Mouse (Mus musculus): Measurements from ENCODE around the gene Erich4. TPM values are rescaled to one million over a fixed set of nuclear protein-coding genes. Genes with fewer than 3 reads are reported as not detected.

The Erich4 gene
- total RNA-seq, 2 experiments from 2014 or later: not detected

DNA sequence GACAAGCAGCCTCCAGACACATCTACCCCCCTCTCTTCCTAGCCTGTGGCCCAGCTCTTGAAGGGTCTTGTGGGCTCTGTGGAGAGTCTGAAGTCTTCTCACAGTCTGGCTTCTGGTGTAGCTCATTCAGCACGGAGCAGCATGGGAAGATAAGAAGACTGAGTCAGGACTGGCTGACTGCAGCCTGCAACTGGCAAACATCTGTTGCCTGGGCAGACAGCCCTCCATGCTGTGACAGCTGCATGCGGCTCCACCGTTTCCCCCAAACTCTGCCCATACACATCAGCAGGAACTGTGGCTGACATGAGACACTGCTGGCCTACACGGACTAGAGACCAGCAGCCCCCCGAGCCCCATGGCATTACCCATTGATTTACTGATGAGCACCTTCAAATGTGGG, 9.2 kb upstream of the Erich4 start:
- no peak for DNase-seq (ENCODE audit: low spot score in 2 of 2)

DNA sequence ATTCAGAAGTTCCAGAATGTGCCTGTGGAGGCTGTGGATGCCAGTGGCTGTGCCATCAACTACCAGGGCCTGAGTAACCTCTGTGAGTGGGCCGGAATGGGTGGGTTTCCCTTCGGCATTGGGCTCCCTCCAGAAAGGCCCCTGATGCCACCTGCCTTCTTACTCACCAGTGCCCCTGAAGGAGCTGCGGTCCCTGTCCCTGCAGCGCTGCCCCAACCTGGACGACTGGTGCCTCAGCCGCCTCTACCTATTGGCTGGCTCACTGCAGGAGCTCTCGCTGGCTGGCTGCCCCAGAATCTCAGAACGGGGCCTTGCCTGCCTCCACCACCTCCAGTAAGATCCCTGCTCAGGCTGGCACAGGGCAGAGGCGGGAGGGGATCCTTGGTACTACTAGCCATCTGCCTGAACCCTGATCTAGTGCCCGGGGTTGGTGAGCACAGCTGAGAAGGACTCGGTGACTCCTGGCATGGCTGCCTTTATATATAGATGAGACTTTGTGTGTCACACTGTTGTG, 8.2 kb upstream of the Erich4 start:
- DNase-seq (ENCODE audit: low spot score in 2 of 2): no peak

DNA sequence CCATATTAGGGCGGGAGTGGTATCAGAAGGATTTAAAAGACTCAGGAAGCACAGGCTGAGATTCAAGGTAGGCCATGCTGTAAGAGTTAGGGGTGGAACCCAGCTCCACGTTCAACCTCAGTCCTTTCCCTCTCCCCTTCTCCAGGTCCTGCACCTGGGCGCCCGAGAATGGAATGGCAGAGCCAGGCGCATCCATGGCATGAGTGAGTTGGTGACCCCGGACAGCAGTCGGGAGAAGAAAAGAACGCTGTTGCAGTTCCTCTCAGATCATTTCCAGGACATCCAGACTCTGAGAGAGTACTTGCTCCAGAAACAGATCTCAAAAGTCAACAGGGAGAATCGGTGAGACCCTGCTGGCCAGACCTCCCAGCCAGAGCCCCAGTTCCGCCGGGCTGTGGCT, 5.1 kb upstream of the Erich4 start:
- DNase-seq (ENCODE audit: low spot score in 2 of 2): no peak

DNA sequence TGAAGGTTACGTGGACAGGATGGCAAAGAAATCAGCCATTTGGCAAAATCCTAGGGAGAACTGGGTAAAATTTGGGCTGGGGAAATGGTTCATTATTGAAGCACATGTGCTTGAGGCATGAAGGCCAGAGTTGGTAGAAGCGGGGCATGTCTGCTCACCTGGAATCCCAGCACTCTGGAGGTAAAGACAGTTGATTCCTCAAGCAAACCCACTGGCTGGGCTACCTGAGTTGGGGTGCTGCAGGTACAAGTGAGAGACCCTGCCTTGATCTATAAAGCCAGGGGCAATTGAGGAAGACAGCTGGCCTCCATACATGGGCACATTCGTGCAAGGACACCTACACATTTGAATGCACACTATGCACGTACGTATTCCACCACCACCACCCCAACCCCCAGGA, 4.4 kb upstream of the Erich4 start:
- no peak for DNase-seq (ENCODE audit: low spot score in 2 of 2)

DNA sequence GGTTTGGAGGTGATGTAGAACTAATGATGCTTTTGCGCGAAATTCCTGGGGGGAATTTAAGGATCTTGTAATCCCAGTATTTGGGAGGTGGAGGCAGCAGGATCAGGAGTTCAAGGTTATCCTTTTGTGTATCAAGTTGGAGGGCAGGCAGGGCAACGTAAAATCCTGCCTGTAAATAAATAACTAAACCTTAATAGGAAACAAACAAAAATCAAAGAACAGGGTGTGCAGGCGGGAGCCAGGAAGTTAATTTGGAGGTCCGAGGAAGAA, 4.0 kb upstream of the Erich4 start:
- no peak for DNase-seq (ENCODE audit: low spot score in 2 of 2)

DNA sequence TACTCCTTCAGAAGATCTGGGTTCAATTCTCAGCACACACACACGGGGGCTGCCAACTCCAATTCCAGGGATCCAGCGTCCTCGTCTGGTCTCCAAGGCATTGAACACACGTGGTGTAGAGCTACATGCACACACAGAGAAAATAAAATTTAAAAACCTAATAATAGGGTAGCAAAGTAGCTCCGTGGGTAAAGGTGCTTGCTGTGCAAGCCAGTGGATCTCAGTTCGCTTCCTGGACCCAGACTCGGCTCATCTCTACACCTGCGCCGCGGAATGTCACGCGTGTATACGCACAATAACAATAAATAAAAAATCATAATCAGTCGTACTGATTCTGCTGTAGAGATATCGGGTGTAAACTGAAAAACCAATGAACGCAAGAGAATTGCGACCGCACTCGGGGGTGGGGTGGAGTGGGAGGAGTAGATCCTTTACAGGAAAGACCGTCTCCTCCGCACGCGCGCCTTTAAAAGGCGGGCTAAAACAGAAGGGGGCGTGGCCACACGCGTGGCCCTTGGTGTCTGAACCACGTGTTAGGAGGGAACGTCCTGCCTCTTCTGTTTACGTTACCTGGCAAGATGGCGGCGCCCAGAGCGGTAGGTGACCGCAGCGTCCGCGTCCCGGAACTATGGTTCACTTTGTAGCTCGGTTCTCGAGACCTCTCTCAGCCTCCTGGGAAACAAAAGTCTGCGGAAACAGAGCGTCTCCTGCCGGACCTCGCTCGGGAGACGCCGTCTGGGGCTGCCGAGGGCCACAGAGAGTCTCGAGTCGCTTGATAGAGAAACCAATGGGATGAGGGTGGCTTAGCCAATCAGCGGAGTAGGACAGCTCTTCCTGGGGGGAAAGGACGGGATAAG, 3.4 kb upstream of the Erich4 start, which contains the start of gene Dmac2:
Dmac2 (plus strand) TSS at position 550 of the 857 bp plus-strand sequence.
- DNase-seq (ENCODE audit: low spot score in 2 of 2): peak; percentile 89 to 91

GRCm38 (mm10) chr7:25617376-25618160, 1.9 kb upstream of the Erich4 start:
- DNase-seq (ENCODE audit: low spot score in 2 of 2): peak in 1 of 2 experiments; percentile 8

DNA sequence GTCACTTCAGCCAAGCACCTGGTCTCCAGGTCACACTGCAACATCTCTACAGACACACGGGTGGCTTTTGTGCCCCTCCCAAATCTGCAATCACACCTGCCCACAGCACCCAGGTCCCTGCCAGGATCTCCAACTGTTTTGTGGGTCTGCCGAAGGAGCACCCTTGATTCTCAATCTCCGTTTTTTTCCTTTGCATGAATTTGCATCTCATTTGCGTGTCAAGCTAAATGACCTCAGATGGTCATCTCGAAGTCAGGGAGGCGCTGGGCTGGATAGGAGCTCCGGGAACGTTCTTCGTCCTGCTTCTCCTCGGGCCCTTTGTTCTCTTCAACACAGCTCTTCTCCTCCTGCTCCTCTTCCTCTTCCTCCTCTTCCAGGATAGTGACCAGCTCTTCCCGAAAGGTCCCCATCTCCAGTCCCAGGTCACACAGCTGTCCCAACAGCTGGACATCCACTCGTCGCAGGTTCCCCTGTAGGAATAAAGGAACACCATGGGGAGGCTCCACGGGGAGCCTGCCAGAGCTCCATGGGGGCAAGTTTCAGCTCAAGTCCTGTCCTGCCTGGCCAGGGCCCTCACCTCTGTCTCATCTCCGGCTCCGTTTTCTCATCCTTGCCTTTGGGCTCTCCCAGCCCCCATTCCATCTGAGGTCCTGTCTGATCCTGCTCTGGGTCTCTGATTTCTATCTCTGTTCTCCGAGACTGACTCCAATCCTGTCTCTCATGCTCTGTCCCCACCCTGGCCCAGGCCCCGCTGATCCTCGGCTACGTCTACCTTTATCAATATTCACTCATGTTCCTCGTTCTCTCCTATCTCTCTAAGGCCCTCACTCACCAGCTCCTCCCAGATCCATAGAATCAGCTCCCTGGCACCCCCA, 624 bp downstream of the Erich4 start:
- DNase-seq (ENCODE audit: low spot score in 2 of 2): no peak

DNA sequence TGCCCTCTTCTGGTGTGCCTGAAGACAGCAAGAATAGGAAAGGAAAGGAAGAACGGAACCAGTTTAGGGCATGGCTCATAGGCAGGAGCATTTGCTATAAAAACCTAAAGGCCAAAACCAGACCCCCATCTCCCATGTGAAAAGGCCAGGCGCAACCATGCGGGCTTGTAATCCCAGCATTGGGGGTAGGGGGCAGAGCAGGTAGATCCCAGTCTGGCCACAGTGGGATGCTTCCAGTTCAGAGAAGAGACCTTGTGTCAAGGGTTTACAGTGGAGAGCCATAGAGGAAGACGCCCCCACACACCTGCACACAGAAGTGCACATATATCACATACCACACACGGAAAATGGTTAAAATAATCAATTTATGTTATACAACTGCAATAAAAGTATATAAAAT, 1.6 kb downstream of the Erich4 start:
- no peak for DNase-seq (ENCODE audit: low spot score in 2 of 2)

GRCm38 (mm10) chr7:25611501-25611900, 4.2 kb downstream of the Erich4 start:
- DNase-seq (ENCODE audit: low spot score in 2 of 2): no peak

DNA sequence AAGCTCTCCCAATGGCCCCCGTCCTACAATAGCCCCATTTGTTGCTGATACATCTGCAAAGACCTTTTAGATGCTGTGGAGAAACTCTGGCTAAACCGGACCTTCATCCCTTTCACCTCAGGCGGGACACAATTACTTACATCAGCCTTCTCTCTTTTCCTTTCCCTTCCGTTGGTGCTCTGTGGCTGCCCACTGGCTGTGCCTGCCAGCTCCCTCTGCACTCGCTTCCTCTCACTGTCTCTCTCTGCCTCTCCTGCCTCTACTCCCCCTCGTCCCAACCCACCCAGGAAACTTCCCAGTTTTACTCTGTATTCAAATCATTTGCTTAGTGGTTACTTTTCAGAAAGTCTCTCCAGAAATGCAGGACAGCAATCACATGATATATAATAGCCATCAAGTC, 5.6 kb downstream of the Erich4 start:
- no peak for DNase-seq (ENCODE audit: low spot score in 2 of 2)

DNA sequence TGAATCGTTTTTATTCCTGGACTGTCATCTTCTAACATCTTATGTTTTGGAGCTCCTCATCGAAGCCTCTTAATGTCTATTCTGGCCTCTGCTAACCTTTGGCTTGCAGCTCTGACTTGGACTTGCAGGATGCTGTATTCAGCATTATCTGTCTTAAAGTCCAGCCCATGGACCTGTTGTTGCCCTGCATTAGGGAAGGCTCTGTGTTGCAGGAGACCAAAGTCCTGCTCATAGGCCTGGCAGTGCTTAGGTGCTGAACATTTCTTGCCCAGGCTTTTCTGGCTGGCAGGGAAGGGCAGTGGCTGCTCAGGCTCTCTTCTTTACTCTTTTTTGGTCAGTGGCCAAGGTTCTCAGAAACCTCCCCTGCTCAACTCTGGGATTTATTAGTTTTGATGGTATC, 8.5 kb downstream of the Erich4 start:
- no peak for DNase-seq (ENCODE audit: low spot score in 2 of 2)

DNA sequence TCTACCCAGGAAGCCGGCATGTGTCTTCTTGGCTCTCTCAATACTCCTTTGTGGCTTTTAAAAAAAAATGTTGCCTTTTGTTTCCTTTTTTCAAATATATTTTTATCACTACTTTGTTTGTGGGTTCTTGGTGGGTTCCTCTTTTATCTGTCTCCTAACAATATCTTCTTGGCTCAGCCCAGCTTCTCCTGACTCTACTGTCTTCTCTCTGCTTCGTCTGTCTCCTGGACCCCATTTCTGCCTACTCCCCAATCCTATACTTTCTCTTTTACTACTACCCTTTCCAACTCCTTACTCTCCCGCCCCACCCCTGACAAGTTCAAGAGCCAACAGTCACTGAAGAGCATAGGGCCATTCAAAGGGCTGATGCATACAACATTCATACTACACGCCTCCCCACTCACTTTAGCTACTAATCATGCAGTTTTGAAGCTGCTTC, 9.0 kb downstream of the Erich4 start:
- no peak for DNase-seq (ENCODE audit: low spot score in 2 of 2)

- no peak for DNase-seq (ENCODE audit: low spot score in 2 of 2)
Observed at GRCm38 (mm10) chr7:25601346-25601745, 14.3 kb downstream of the Erich4 start.

GRCm38 (mm10) chr7:25600666-25601065, 15.0 kb downstream of the Erich4 start:
- DNase-seq (ENCODE audit: low spot score in 2 of 2): no peak

- peak; percentile 84 to 87 for DNase-seq (ENCODE audit: low spot score in 2 of 2)
Observed at GRCm38 (mm10) chr7:25599663-25600062, 16.0 kb downstream of the Erich4 start.

DNA sequence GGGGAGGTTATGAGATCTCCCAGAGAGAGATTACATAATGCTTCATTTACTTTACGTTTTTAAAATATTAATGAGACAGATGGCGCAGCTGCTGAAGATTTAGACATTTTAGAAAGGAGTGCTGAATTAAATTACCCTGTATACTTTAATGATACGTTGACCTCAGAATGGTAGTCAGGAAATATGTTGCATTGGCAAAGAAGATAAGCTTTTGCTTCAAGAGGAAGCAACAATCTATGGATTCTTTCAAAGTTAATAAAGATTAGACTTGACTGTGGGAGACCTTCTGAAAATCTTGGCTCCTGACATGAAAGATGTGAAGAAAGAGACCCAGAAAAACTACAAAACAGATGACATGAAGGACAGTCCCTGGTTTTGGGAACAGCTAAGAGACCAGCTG, 21.8 kb downstream of the Erich4 start:
- DNase-seq (ENCODE audit: low spot score in 2 of 2): no peak

GRCm38 (mm10) chr7:25591226-25591625, 24.5 kb downstream of the Erich4 start:
- no peak for DNase-seq (ENCODE audit: low spot score in 2 of 2)

- DNase-seq (ENCODE audit: low spot score in 2 of 2): no peak
Observed at GRCm38 (mm10) chr7:25585351-25586204, 30.1 kb downstream of the Erich4 start.

DNA sequence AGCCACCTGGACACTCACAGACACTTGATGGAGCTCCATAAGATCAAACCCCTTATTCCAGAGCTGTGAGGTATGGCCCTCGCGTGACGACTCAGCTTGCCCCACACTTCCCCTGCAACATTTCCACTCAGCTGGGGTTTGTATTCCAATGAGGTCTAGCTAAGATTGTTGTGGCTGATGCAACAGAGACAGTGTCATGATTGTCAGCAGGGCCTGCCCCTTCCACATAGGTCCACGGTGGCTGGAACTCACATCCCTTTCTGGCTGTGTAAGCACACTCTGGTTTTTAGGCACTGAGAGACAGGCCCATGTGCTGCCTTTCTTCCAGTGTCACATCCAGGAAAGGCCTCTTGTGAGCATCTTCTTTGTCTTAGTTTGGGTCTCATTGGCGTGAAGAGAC, 31.0 kb downstream of the Erich4 start:
- no peak for DNase-seq (ENCODE audit: low spot score in 2 of 2)
